Mouse (Mus musculus): ENCODE measurements around the gene Ttc5.
"Not testable (repeated sequence)": the region's sequence is repeated elsewhere in the genome, so short reads cannot be mapped to it uniquely, and the experiment has no call there.

Gene Ttc5

DNA sequence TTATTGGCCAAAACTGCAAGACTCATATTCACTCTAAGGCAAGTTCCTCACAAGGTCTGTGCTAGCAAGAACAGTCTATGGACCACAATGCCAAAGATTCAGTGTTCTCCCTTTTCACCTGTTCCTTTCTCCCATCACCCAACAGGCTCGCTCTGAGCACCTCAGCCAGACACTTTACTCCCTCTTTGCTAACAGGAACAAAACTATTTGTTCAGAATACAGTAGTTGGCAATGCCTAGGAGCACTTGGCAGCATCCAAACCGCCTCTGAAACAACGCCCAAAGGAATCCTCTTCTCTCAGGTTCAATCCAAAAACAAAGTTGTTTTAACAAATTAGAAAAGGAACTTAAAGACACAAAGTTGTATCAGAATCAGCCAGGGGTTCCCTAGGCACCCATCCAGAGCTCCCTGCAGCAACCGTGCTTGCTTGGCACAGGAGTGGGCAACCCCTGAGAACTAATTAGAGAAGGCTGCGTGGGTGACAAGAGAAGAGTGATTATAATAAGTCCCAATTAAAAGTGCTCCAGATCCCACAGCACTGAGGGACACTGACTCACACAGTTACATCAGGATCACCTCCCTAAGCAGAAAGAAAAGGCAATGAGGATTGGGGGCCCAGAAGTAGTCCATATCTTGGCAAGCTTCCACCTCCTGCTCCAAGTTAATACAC lies 26.8 kb downstream of the Ttc5 start:
- DNase-seq = no peak

DNA sequence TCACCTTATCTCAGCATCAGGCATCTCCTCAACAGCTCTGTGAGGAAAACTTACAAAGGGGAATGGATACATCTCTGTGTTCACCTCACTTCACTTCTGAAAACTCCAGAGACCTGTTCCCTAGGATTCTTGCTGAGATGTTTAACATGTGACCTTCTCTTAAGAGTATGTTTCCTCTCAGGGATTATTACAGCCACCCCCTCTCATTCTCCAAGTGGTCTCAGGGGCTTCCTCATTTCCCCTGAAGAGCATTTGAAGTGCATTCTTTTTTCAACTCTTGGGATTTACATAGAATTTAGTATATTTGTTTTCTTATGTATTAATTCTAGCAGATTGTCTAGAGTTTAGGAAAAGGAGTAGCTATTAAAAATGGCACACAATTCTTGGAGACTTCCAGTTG lies 40.3 kb downstream of the Ttc5 start, which contains the start of gene Olfr749:
Gene Olfr749, minus strand, starts transcription at position 101 of the 400 bp plus-strand sequence.
- DNase-seq = no peak

- no peak for DNase-seq
Observed at GRCm38 (mm10) chr14:50741584-50741983, 43.7 kb downstream of the Ttc5 start.

- no peak for DNase-seq
Observed at GRCm38 (mm10) chr14:50740334-50740733, 45.0 kb downstream of the Ttc5 start.

DNA sequence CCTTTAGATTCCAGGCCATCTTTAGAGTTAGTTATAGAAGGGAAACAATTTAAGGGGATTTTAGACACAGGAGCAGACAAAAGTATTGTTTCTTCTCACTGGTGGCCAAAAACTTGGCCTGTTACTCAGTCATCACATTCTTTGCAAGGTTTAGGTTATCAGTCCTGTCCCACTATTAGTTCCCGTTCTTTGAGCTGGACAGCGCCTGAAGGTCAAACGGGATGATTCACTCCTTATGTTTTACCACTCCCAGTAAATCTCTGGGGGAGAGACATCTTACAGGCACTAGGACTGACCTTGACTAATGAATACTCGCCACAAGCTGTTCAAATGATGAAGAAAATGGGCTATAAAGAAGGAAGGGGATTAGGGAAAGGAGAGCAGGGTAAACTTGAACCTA lies 62.9 kb downstream of the Ttc5 start:
- not testable (repeated sequence) for DNase-seq

GRCm38 (mm10) chr14:50719875-50720274 lies 65.4 kb downstream of the Ttc5 start:
- DNase-seq = not testable (repeated sequence)

Data from lung, adult 18-20 months (tissue).